Mouse (Mus musculus) liver, embryonic 14.5 days (tissue): ENCODE data around the gene Rdh8.

ENCODE experiments used
- CTCF ChIP-seq: IDR thresholded peaks from 2 replicates; pipeline ENCODE4 v1.5.1; 2016; ENCODE audit warnings: antibody characterized with exemption, low read depth, control low read depth
- EP300 ChIP-seq: IDR thresholded peaks from 2 replicates; pipeline ENCODE4 v1.6.1; 2016; ENCODE audit warnings: antibody characterized with exemption, low read depth

- no peak for TF ChIP-seq CTCF
- TF ChIP-seq EP300: no peak
Observed at GRCm38 (mm10) chr9:20814521-20815272, 3.6 kb upstream of the Rdh8 start, which contains the start of gene Col5a3.
